8 mouse cellular contexts compared by ENCODE assay signal in the genomic region with DNA sequence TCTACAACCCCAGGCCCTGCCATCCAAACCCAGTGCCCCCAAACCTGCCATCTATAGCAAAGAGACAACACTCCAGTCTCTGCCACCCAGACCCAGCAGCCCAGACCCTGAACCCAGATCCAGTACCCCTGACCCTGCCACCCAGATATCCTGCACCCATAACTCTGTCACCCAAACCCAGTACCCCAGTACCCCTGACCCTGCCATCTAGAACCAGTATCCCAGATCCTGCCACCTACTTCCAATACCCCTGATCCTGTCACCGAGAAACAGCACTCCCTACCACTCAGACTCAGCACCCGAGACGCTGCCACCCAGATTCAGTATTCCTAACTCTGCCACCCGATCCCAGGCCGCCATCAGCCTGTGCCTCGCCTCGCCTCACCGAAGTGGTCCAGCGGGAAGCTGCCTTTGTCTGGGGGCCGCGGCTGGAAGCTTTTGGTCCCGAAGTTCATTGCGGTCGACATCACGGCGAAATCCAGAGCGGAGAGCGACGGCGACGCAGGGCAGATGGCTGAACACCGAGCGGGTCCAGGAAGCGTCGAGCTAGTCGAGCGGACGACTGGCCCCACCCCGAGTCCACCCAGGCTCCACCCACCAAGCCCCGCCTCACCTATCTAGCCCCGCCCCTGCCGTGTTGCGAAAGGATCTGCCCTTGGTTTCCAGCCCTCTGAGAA. TPM values are rescaled to one million over a fixed set of nuclear protein-coding genes. Genes with fewer than 3 reads are reported as not detected.
A peak's percentile ranks its signal among the peaks of the same experiment; 100 is the strongest.
DNase-seq lines count a peak whose midpoint lies in the region.

No protein-coding gene starts in this region.

- H3K4me1 ChIP-seq in hindbrain, embryonic 10.5 days (replicated peaks), result peaks cover 25% of the 10 kb centered on the region

- H3K9me3 ChIP-seq in hindbrain, embryonic 10.5 days, result no peaks in the 10 kb centered on the region

- under 1% methylated on average over 33 of the region's 33 CpGs for WGBS in hindbrain, embryonic 10.5 days

- peak overlapping the region; percentile 89 for H3K4me3 ChIP-seq in hindbrain, embryonic 10.5 days

- peaks cover 10% of the 10 kb centered on the region; the same call in 1 of the 2 replicates for H3K27me3 ChIP-seq in hindbrain, embryonic 10.5 days (ENCODE audit: insufficient read depth, poor library complexity, severe bottlenecking)

- DNase-seq in MEL-GATA-1-ER (ENCODE audit: extremely low read depth, low read depth), result peak; percentile 79
- DNase-seq in cerebellum, adult 8-10 months, result peak; percentile 91
- DNase-seq in forelimb bud, embryonic 11.5 days (ENCODE audit: low read depth, low spot score), result peak; percentile 92
- DNase-seq in hindbrain, embryonic 10.5 days (ENCODE audit: low spot score), result peak; percentile 96
- DNase-seq in layer of hippocampus, adult 9-11 months, result peak; percentile 94
- DNase-seq in lung, postnatal 10 days, result peak; percentile 97
- DNase-seq in ovary, postnatal 36 days (ENCODE audit: low spot score), result peak; percentile 97
- peak; percentile 95 for DNase-seq in thymus, postnatal 25 days

- H3K27ac ChIP-seq in hindbrain, embryonic 10.5 days, result peak overlapping the region; percentile 92

- peaks cover 30% of the 10 kb centered on the region for H3K36me3 ChIP-seq in hindbrain, embryonic 10.5 days

RNA-seq across cellular contexts. Expression of a gene that starts 6.4 kb away (rescaled TPM):
- 116 and 147 TPM in 2 replicates for polyA plus RNA-seq in hindbrain, embryonic 10.5 days (2016; fragmentation: Nextera tagmentation; extraction: Ambion mirVana)

RNA-seq across cellular contexts. Expression of a gene that starts 7.6 kb away (rescaled TPM):
- polyA plus RNA-seq in hindbrain, embryonic 10.5 days (2016; fragmentation: Nextera tagmentation; extraction: Ambion mirVana), result not detected in 2 replicates

RNA-seq across cellular contexts. Expression of a gene that starts 19.4 kb away (rescaled TPM):
- polyA plus RNA-seq in hindbrain, embryonic 10.5 days (2016; fragmentation: Nextera tagmentation; extraction: Ambion mirVana), result 0.65 and 1.5 TPM in 2 replicates

RNA-seq across cellular contexts. Expression of a gene that starts 32.7 kb away (rescaled TPM):
- 2.0 and 2.8 TPM in 2 replicates for polyA plus RNA-seq in hindbrain, embryonic 10.5 days (2016; fragmentation: Nextera tagmentation; extraction: Ambion mirVana)

Comparison
In these comparisons a context has a peak if more than half of its experiments do, and no peak if none do; other contexts are left out.
1. Peak in every context shown above with its lines: DNase-seq, H3K4me3 ChIP-seq and H3K27ac ChIP-seq.